Mouse (Mus musculus): ENCODE measurements around the gene Ankrd34c.

GRCm38 (mm10) chr9:89704265-89705196 is 33.7 kb downstream of the Ankrd34c start, which contains the start of gene Tmed3:
- TF ChIP-seq CTCF (conservative IDR thresholded peaks at IDR 0.05; ENCODE audit: insufficient read depth, insufficient read length, low read depth, low read length) (peak; percentile 38; the same call in 1 of the 2 replicates), POLR2A (IDR thresholded peaks at IDR 0.05; ENCODE audit: low read depth, low read length) (peak; percentile 26)
